Mouse (Mus musculus): Measurements from ENCODE around the gene Bmp7. TPM values are rescaled to one million over a fixed set of nuclear protein-coding genes. Genes with fewer than 3 reads are reported as not detected.

Gene Bmp7
- total RNA-seq, 2 experiments from 2014 or later: 10.3 to 10.7 TPM

DNA sequence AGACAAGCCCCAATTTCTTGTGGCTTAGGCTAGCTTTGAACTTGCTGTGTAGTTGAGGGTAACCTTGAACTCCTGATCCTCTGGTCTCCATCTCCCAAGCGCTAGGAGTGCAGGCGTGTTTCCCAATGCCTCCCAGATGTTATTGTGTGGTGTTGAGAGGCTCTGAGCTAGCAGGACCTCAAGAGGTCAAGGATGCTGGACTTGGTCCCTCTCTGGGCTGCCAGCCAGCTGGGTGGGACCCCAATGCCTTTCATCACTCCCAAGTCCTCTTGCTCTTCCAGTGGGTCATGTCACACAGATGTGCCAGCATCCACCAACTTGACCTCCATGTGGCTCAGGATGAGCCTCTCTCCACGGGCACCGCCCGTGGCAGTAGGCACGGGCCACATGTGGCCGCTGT, 16.9 kb downstream of the Bmp7 start:
- peak in 1 of 2 experiments; percentile 44 for DNase-seq (ENCODE audit: extremely low spot score in 1 of 2, low spot score in 2 of 2)
- intact Hi-C loops (cut with DNase I): no loop called here

DNA sequence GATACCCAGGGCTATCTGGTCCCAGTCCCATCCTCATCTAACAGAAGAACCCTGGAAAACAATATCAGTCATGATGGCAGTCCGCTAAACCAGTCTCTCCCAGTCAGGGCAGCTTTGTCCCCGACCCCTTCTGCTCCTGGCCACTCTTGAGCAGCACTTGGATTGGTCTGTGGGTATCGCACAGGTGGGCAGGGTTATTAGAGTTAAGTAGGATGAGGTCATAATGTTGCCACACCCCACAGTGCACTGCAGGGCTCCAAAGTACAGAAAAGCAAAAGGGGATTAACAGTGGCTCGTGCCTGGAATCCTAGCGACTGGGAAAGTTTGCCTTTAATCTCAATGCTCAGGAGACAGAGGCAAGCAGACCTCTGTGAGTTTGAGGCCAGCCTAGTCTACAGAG, 17.5 kb downstream of the Bmp7 start:
- intact Hi-C loops (cut with DNase I): no loop called here
- no peak for DNase-seq (ENCODE audit: extremely low spot score in 1 of 2, low spot score in 2 of 2)

DNA sequence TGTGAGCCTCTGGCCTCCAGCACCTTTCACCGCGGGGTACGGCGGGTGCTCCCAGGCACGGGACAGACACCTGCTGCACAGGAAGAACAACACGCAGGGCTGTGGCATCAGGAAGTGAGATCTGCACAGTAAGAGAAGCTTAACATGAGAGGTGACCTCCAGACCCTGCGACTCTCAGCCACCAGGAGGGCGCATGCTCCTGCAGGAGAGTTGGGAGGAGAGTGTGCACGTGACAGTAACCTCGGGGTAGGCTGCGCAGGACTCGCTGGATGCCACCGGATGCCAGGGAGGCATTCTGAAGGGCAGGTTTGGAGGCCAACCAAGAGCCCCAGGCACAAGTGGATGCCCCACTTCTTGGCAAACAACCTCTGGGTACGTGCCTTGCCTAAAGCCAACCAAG, 26.1 kb downstream of the Bmp7 start:
- DNase-seq (ENCODE audit: extremely low spot score in 1 of 2, low spot score in 2 of 2): no peak
- intact Hi-C loops (cut with DNase I): no loop called here

DNA sequence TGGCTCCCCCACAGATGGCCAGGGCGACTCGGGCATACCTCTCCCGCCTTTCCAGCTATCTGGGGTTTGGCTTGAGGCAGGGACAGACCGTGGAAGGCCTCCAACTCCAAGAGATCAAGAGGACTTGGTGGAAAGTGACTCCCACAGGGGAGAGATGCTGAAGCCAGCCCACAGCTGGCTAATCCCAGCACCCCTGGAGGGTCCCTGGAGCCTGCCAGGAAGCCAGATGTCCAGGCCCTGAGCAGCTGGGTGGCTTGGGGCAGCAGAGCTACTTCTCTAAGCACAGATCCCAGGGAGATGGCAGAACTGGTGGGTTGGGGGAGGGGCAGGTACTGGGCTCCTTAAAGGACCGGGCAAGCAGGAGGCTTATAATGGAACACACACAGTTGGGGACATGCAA, 28.4 kb downstream of the Bmp7 start:
- DNase-seq (ENCODE audit: extremely low spot score in 1 of 2, low spot score in 2 of 2): peak in 1 of 2 experiments; percentile 59
- intact Hi-C loops (cut with DNase I): no loop called here

DNA sequence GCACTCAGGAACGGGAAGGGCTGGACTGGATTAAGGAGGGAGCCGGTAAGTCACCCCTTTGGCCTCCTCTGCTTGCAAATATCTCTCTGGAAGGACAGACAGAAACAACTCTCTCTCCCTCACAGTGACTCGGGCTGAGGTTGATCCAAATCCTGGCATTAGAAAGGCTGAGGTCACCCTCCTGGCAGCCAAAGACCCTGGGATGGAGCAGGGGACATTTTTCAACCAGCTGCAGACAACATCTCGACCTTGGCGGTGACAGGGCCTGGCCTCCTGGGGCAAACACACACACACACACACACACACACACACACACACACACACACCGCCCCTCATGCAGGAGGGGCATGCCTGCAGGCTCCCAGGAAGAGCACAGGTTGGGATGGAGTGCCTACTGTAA, 29.0 kb downstream of the Bmp7 start:
- no peak for DNase-seq (ENCODE audit: extremely low spot score in 1 of 2, low spot score in 2 of 2)
- intact Hi-C loops (cut with DNase I): no loop called here

DNA sequence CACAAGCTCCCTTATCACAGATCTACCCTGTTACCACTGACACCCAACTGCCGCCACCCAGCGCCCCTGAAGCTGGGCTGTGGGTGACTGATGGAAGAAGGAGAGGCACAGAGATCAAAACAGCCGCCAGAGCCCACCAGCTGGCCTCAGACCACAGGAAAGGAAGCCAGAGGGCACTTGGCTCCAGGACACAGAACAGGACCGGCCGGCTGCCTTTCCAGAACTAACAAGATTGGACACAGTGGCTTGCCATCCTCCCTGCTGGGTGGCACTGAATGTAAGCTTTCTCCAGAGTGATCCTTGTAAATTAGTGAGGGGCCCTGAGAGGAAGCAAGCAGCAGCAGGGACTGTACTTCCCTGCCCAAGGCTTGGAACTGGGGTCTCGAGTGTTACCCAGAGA, 30.7 kb downstream of the Bmp7 start:
- intact Hi-C loops (cut with DNase I): no loop called here
- peak in 1 of 2 experiments; percentile 6 for DNase-seq (ENCODE audit: extremely low spot score in 1 of 2, low spot score in 2 of 2)

DNA sequence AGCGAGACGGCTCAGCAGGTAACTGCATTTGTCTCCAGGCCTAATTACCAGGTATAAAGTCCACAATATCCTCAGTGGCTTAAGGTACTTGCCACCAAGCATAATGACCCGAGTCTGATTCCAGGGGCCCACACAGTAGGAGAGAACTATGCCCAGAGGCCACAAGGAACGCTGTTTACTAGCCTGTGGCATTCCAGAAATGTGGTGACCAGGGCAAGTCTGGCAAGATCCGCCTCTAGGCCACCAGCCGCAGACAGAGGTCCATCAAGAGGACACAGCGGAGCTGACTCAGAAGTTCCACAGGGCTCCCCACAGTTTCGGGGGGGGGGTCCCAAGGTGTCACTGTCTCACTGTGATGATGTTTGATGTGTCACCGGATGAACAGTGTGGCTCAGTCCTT, 34.0 kb downstream of the Bmp7 start:
- DNase-seq (ENCODE audit: extremely low spot score in 1 of 2, low spot score in 2 of 2): no peak
- intact Hi-C loops (cut with DNase I): no loop called here

DNA sequence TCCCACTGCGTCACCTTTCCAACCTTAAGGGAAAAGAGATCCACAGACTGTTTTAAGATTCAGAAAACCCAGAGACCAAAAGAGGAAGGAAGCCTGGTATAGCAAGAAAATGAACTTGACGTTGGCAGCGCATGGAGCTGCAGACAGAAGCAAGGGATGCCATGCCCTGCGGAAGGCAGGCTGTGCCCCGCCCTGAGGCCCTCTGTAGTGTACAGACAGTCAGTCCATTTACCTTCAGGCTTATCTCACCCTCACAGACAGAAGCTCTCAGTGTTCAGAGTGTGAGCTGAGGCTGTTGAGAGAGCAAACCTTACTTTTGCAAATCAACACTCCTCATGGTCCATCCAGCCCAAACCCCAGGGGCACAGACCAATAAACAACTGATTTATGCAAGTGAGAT, 35.1 kb downstream of the Bmp7 start:
- DNase-seq (ENCODE audit: extremely low spot score in 1 of 2, low spot score in 2 of 2): no peak
- intact Hi-C loops (cut with DNase I): no loop called here

DNA sequence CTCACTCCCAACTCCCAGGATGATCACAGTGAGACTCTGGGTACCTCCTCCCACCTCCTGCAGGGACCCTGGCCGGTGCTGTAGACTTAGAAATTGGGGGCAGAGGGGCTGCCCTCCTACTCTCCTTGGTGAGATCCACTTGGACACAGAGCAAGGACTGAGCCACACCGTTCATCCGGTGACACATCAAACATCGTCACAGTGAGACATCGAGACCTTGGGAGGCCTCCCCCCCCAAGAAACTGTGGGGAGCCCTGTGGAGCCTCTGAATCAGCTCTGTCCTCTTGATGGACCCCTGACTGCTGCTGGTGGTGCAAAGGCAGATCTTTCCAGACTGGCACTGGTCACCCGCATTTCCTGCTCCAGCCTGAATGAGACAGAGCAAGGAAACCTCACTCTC, 35.5 kb downstream of the Bmp7 start:
- DNase-seq (ENCODE audit: extremely low spot score in 1 of 2, low spot score in 2 of 2): no peak
- intact Hi-C loops (cut with DNase I): no loop called here

DNA sequence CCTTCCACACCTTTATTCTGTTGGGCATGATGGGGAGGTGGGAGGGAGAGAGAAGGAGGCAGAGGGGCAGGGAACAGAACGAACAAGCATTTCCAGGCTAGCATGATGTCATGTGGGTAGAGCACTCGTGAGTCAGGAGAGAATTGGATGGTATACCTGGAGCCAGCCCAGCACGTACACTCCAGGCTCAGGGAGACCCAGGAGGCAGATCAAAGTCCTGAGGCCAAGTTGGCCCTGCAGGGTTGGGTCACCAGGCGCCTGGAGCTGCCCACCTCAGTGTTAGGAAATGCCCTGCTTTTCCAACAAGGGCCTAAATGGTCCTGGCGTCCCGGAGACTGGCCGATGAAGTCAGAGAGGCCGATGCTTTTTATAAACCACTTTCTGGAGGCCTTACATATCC, 36.6 kb downstream of the Bmp7 start:
- no peak for DNase-seq (ENCODE audit: extremely low spot score in 1 of 2, low spot score in 2 of 2)
- intact Hi-C loops (cut with DNase I): no loop called here

DNA sequence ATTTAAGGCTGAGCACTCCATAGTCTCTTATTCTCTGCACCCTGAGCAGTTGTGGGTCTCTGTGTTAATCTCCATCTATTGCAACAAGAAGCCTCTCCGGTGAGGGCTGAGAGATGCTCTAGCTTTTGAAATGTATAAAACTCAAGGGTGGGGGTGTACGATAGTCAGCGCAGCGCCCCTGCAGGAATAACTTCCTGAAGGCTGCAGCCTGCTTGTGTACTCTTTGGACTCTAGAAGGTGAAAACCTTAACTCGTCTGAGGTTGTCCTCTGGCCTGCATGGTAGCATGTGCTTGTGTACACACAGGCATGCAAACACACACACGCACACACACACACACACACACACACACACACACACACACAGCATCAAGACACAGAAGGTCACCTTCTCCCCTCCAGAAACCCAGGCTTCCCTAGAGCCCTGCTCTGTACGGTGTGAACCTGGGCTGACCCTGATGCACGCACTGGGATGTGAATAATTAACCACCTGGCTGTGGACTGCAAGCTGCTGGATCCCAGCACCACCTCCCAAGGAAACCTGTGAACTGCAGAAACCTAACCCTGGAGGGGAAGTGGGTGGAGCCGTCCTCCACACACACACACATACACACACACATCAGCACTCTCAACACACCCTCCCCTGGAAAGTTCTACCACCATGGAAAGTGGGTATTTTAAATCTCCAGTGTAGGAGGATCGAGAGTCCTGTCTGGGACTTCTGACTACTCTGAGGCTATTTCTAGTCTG, 39.0 kb downstream of the Bmp7 start:
- intact Hi-C loops (cut with DNase I): no loop called here
- DNase-seq (ENCODE audit: extremely low spot score in 1 of 2, low spot score in 2 of 2): no peak

DNA sequence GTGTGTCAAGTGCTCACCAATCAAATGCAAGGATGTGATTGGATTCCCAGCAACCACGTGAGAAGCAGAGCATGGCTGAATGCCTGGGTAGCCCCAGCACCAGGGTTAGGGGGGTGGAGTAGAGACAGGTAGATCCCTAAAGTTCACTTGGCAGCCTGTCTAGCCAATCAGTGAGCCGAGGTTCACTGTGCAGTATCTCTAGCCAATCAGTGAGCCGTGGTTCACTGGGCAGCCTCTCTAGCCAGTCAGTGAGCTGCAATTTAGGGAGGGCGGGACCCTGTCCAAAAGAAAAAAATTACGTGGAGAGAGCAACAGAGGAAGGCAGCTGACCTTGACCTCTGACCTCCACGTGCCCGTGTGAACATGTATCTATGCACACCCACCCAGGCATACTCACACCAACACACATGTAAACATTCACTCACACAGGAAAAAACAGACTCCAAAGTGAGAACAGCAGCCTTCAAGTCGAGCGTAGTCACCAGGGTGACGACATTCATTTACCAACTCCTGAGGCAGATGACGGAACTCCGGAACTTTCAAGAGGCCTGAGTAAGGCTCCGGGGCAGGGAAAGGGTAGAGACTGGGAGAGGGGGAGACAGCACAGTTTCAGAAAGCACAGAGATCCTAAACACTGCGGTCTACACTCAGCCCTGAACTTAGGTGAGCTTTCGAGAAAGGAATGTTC, 50.2 kb downstream of the Bmp7 start:
- intact Hi-C loops (cut with DNase I): no loop called here
- no peak for DNase-seq (ENCODE audit: extremely low spot score in 1 of 2, low spot score in 2 of 2)

DNA sequence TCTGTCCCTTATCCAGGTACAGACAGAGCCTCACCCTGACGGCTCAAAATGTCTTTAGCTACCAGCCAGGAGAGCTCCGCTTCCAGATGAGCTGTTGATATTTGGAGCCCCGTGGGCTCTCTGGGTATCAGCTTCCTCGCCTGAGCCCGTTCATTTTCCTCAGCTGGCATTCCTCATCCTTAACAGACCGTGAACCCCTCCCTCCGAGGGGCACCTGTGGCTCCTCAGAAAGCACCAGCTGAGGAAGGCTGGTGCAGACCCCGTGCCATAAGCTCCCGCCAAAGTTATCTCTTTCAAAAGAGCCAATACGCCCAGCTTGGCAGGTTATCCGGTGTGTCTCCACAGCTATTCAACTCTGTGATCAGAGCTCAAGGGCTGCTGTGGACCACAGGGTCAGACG, 50.9 kb downstream of the Bmp7 start:
- DNase-seq (ENCODE audit: extremely low spot score in 1 of 2, low spot score in 2 of 2): no peak
- intact Hi-C loops (cut with DNase I): no loop called here

DNA sequence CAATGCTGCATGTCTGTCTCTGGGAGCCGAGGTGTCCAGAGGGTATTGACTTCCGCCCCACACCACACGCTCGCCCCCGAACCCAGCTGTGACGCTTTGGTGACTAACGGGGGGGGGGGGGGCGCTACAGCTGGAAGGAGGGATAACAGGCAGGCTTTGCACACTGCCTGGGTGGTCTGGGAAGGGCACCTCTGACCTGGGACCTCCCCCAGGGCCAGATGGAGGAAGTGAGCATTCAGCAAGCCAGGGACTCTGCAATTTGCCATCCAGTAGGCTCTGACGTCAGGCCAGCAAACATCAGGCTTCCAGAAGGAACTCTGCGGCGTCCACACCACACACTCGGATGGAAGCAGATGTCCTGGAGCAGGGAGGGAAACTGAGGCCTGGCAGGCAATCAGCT, 52.0 kb downstream of the Bmp7 start:
- intact Hi-C loops (cut with DNase I): no loop called here
- no peak for DNase-seq (ENCODE audit: extremely low spot score in 1 of 2, low spot score in 2 of 2)

DNA sequence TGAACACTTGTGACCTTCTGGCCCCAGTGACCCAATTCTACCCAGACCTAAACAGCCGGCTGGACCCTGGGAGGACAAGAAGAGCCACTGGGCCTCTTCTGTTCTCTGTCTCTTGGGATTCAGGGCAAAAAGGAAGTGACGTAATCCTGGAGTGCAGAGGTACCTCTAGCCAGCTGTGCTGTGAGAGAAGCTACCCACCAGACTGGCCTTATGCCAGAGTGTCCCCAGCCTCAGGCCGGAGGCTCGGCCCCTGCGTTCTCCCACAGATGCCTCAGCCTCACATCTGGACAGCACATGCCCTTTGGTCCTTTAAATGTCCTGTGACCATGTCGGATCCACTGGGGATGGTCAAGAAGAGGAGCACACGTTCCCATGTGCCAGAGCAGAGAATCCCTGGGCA, 54.3 kb downstream of the Bmp7 start:
- intact Hi-C loops (cut with DNase I): no loop called here

DNA sequence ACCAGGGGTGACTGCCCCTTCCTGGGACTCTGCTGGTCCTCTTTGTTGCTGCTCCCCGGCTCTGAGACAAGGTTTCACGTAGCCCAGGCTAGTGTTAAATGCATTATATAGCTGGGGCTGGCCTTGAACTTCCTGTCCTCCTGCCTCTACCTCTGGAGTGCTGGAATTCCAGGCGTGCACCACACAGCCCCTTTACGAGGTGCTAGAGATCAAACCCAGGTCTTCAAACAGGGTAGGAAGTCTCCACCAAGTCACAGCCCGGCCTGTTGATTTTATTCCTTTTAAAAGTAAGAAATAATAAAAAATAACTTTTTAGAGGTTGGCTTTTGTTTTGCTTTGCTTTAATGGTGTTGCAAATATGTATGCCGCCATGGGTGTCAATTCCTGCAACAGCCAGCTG, 55.5 kb downstream of the Bmp7 start:
- intact Hi-C loops (cut with DNase I): no loop called here
- DNase-seq (ENCODE audit: extremely low spot score in 1 of 2, low spot score in 2 of 2): no peak

More for the DNA sequence above, 54.3 kb downstream of the Bmp7 start:
- DNase-seq (ENCODE audit: extremely low spot score in 1 of 2, low spot score in 2 of 2): peak in 1 of 2 experiments; percentile 65

DNA sequence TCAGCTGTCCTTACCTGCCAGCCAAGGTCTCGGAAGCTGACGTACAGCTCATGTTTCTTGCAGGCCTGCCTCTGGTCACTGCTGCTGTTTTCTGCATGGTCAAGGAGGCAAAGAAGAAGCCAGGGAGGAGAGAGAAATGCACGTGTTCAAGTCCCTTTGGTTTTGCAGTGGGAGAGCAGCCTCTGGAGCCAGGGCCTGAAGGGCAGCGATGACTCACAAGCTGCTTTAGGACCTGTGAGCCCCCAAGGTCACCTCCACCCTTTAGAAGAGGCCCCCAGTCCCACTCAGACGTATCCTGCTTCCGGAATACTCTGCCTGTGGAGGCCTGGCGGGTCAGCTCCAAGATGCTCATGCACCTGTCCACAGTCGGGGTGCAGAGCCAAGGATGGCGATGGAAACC, 64.9 kb downstream of the Bmp7 start:
- intact Hi-C loops (cut with DNase I): no loop called here
- DNase-seq (ENCODE audit: extremely low spot score in 1 of 2, low spot score in 2 of 2): no peak

DNA sequence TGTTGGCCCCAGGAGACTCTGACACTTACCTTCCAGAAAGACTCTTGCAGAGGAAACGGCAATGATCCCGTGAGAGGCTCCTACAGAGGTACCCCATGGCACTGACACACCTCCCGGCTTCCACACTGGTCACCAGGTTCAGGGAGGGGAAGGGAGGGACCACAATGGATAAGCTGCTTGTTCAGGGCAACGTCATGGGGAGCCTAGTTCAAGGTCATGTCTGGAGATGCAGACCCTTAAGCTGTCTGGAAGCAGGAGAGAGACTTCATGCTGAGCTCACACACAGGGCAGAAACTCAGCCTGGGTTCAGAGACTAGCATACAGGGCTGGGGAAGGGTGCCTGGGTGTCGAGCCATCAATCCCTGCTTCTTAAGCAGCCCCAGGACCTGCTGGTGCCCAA, 73.8 kb downstream of the Bmp7 start:
- no peak for DNase-seq (ENCODE audit: extremely low spot score in 1 of 2, low spot score in 2 of 2)
- intact Hi-C loops (cut with DNase I): no loop called here

DNA sequence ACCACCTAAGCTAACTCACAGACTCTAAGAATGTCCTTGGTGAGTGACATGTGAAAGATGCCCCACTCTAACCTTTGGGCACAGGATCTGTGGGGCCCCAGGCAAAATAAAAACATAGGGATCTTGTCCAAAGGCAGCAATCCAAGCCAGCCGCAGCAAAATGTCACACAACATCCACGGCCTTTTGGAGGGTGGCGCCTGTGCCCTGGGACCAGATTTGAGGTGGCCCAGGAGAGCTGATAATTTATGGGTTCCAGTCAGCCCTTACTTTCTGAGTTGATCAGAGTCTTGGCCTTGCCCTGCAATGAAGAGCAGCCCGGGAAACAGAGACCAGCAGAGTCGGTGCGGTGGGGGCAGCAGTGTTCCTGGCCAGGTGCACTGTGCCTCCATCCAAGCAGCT, 75.0 kb downstream of the Bmp7 start:
- DNase-seq (ENCODE audit: extremely low spot score in 1 of 2, low spot score in 2 of 2): no peak
- intact Hi-C loops (cut with DNase I): no loop called here

DNA sequence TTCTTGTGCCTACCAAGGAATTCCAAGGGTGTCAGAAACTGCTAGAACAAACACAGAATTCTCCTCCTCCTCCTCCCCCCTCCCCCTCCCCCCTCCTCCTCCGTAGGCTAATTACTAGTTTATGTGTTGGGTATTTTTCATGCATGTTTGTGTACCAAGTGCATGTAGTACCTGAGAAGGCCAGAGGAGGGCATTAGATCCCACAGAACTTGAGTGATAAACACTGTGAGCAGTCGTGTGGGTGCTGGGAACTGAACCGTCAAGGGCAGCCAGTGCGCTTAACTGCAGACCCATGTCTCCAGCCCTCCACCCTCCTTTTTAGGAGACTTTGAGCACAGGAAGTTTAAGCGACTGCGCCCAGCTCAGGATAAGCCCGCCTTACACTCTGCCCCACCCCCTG, 75.6 kb downstream of the Bmp7 start:
- no peak for DNase-seq (ENCODE audit: extremely low spot score in 1 of 2, low spot score in 2 of 2)
- intact Hi-C loops (cut with DNase I): no loop called here

DNA sequence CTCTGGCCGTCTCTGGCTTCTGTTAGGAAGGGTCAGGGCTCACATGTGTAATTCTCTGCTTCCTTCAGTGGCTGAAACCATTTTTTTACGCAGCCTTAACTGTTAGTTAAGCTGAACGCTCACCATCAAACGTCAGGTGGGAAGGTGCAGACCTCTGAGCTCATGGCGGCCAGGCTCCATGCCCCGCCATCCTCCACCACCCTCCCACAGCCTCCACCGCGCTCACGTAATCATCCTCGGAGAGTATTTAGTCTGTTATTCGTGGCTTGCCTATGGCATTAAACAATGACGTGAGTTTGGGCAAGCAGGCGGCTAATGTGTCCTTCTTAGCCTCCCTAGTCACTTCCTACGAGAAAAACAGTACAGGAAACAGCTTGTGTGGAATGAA, 76.7 kb downstream of the Bmp7 start:
- DNase-seq (ENCODE audit: extremely low spot score in 1 of 2, low spot score in 2 of 2): no peak
- intact Hi-C loops (cut with DNase I): no loop called here

All from left cerebral cortex, postnatal 10 days (tissue).